Mouse (Mus musculus): ENCODE results near the gene Oas2. TPM values are rescaled to one million over a fixed set of nuclear protein-coding genes. Genes with fewer than 3 reads are reported as not detected.

Oas2 gene
- polyA plus RNA-seq, 1 experiment = not detected

GRCm38 (mm10) chr5:120682982-120683771 lies 66.5 kb downstream of the Oas2 start:
- Histone ChIP-seq H3K27me3 (ENCODE audit: control insufficient read depth, insufficient read depth, insufficient read length) (peaks cover 46% of the 10 kb centered on the region), H3K4me2 (ENCODE audit: low read depth) (no peak overlapping the region), H3K79me2 (ENCODE audit: control insufficient read depth, insufficient read depth) (no peaks in the 10 kb centered on the region), H3ac (ENCODE audit: control insufficient read depth, insufficient read length) (no peak overlapping the region), H3K36me3 (ENCODE audit: control insufficient read depth, insufficient read depth) (no peaks in the 10 kb centered on the region), H3K4me3 (no peak overlapping the region)
- TF ChIP-seq SRF (IDR thresholded peaks at IDR 0.05; ENCODE audit: control insufficient read depth, insufficient read length, low read depth) = no peak
- no peak for TF ChIP-seq E2F4 (IDR thresholded peaks at IDR 0.05; ENCODE audit: insufficient read depth)
- no peak for TF ChIP-seq MAX (IDR thresholded peaks at IDR 0.05; ENCODE audit: low read depth)

GRCm38 (mm10) chr5:120680918-120681317 lies 68.7 kb downstream of the Oas2 start:
- TF ChIP-seq E2F4 (IDR thresholded peaks at IDR 0.05; ENCODE audit: insufficient read depth) (no peak), USF1 (IDR thresholded peaks at IDR 0.05; ENCODE audit: low read depth) (no peak), CEBPB (IDR thresholded peaks at IDR 0.05; ENCODE audit: insufficient read depth, poor library complexity, severe bottlenecking) (no peak), TCF3 (IDR thresholded peaks at IDR 0.05; ENCODE audit: insufficient read length, low read depth) (no peak), MYOG (IDR thresholded peaks at IDR 0.05; ENCODE audit: control insufficient read depth in 1 of 3, insufficient read depth in 1 of 3, insufficient read length in 2 of 3, low read depth in 2 of 3) (no peak), REST (IDR thresholded peaks at IDR 0.05; ENCODE audit: insufficient read depth, insufficient read length) (no peak), POLR2AphosphoS2 (IDR thresholded peaks at IDR 0.05; ENCODE audit: insufficient read length, low read depth) (no peak), MAX (IDR thresholded peaks at IDR 0.05; ENCODE audit: low read depth) (no peak), TCF12 (IDR thresholded peaks at IDR 0.05; ENCODE audit: insufficient read depth, poor library complexity, severe bottlenecking) (no peak), MYOD1 (IDR thresholded peaks at IDR 0.05; ENCODE audit: control insufficient read depth in 1 of 3, insufficient read length in 2 of 3, low read depth in 2 of 3) (no peak), SRF (IDR thresholded peaks at IDR 0.05; ENCODE audit: control insufficient read depth, insufficient read length, low read depth) (no peak), POLR2A (IDR thresholded peaks at IDR 0.05; ENCODE audit: insufficient read length, low read depth) (no peak)

More at GRCm38 (mm10) chr5:120680918-120681317, 68.7 kb downstream of the Oas2 start:
- H3K27me3 ChIP-seq (ENCODE audit: control insufficient read depth, insufficient read depth, insufficient read length) = peaks cover 41% of the 10 kb centered on the region
- H3ac ChIP-seq (ENCODE audit: control insufficient read depth, insufficient read length) = no peak overlapping the region
- no peak overlapping the region for H3K4me3 ChIP-seq
- H3K4me2 ChIP-seq (ENCODE audit: low read depth) = no peak overlapping the region
- H3K36me3 ChIP-seq (ENCODE audit: control insufficient read depth, insufficient read depth) = no peaks in the 10 kb centered on the region
- H3K79me2 ChIP-seq (ENCODE audit: control insufficient read depth, insufficient read depth) = no peaks in the 10 kb centered on the region

Other genes starting within 250 kb of the Oas2 start
- gene Plbd2, start 246.2 kb downstream of the Oas2 start, polyA plus RNA-seq (2012; fragmentation: generic; extraction: Trizol) = 75.3 TPM
- 19.6 TPM for gene Slc8b1, start 238.7 kb downstream of the Oas2 start, polyA plus RNA-seq (2012; fragmentation: generic; extraction: Trizol)
- gene Tpcn1, start 161.2 kb downstream of the Oas2 start, polyA plus RNA-seq (2012; fragmentation: generic; extraction: Trizol) = 88.7 TPM
- gene Iqcd, start 160.8 kb downstream of the Oas2 start, polyA plus RNA-seq (2012; fragmentation: generic; extraction: Trizol) = 0.91 TPM
- 14.7 TPM for gene Rita1, start 137.3 kb downstream of the Oas2 start, polyA plus RNA-seq (2012; fragmentation: generic; extraction: Trizol)
- 56.3 TPM for gene Ddx54, start 137.1 kb downstream of the Oas2 start, polyA plus RNA-seq (2012; fragmentation: generic; extraction: Trizol)
- gene Cfap73, start 115.6 kb downstream of the Oas2 start, polyA plus RNA-seq (2012; fragmentation: generic; extraction: Trizol) = not detected
- 0.01 TPM for gene Rasal1, start 101.0 kb downstream of the Oas2 start, polyA plus RNA-seq (2012; fragmentation: generic; extraction: Trizol)
- gene Dtx1, start 37.9 kb downstream of the Oas2 start, polyA plus RNA-seq (2012; fragmentation: generic; extraction: Trizol) = not detected
- 0.01 TPM for gene Oas3, start 27.8 kb upstream of the Oas2 start, polyA plus RNA-seq (2012; fragmentation: generic; extraction: Trizol)
- gene Oas1e, start 45.7 kb upstream of the Oas2 start, polyA plus RNA-seq (2012; fragmentation: generic; extraction: Trizol) = not detected
- 0.01 TPM for gene Oas1c, start 62.7 kb upstream of the Oas2 start, polyA plus RNA-seq (2012; fragmentation: generic; extraction: Trizol)
- not detected for gene Oas1f, start 97.5 kb upstream of the Oas2 start, polyA plus RNA-seq (2012; fragmentation: generic; extraction: Trizol)
- gene Oas1h, start 111.6 kb upstream of the Oas2 start, polyA plus RNA-seq (2012; fragmentation: generic; extraction: Trizol) = not detected
- gene Oas1g, start 137.8 kb upstream of the Oas2 start, polyA plus RNA-seq (2012; fragmentation: generic; extraction: Trizol) = not detected
- gene Oas1a, start 157.7 kb upstream of the Oas2 start, polyA plus RNA-seq (2012; fragmentation: generic; extraction: Trizol) = 0.06 TPM
- not detected for gene Oas1d, start 164.7 kb upstream of the Oas2 start, polyA plus RNA-seq (2012; fragmentation: generic; extraction: Trizol)